Mouse (Mus musculus): ENCODE measurements around the gene Setmar.

Setmar gene

GRCm38 (mm10) chr6:108064918-108065526 lies at the start of gene Setmar:
TSS of gene Setmar (plus strand) at chr6:108065045.
- peak; percentile 91 for DNase-seq (ENCODE audit: extremely low read depth, insufficient read length, low spot score)

GRCm38 (mm10) chr6:108021646-108022045 lies 43.2 kb upstream of the Setmar start:
- no peak for DNase-seq (ENCODE audit: extremely low read depth, insufficient read length, low spot score)

GRCm38 (mm10) chr6:108055041-108055440 lies 9.8 kb upstream of the Setmar start:
- peak; percentile 14 for DNase-seq (ENCODE audit: extremely low read depth, insufficient read length, low spot score)

GRCm38 (mm10) chr6:108055946-108056345 lies 8.9 kb upstream of the Setmar start:
- DNase-seq (ENCODE audit: extremely low read depth, insufficient read length, low spot score) = no peak

- no peak for DNase-seq (ENCODE audit: extremely low read depth, insufficient read length, low spot score)
Observed at GRCm38 (mm10) chr6:108057353-108057752, 7.5 kb upstream of the Setmar start.

GRCm38 (mm10) chr6:108058066-108058465 lies 6.8 kb upstream of the Setmar start:
- no peak for DNase-seq (ENCODE audit: extremely low read depth, insufficient read length, low spot score)

- DNase-seq (ENCODE audit: extremely low read depth, insufficient read length, low spot score) = no peak
Observed at GRCm38 (mm10) chr6:108061121-108061520, 3.7 kb upstream of the Setmar start.

GRCm38 (mm10) chr6:108065583-108065982 lies 738 bp downstream of the Setmar start:
- DNase-seq (ENCODE audit: extremely low read depth, insufficient read length, low spot score) = no peak

- DNase-seq (ENCODE audit: extremely low read depth, insufficient read length, low spot score) = no peak
Observed at GRCm38 (mm10) chr6:108070947-108071346, 6.1 kb downstream of the Setmar start.

DNA sequence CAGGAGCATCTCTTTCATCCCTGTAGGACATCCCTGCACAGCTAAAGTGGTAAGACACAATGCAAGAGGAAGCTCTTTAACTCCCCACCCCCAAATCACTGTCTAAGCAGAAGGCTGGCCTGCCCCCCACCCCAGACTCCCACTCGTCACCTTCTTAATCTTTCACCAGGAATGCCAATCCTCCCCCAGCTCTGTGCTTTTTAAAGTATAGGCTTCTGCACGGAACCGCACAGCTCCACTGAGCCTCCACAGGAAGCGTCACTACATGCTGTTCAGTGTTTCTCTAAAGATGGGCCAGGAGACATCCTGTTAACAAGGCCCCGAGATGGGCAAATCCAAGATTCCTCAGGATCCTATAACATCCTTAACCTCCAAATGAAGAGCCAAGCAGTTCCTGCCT lies 8.2 kb downstream of the Setmar start:
- no peak for DNase-seq (ENCODE audit: extremely low read depth, insufficient read length, low spot score)

DNA sequence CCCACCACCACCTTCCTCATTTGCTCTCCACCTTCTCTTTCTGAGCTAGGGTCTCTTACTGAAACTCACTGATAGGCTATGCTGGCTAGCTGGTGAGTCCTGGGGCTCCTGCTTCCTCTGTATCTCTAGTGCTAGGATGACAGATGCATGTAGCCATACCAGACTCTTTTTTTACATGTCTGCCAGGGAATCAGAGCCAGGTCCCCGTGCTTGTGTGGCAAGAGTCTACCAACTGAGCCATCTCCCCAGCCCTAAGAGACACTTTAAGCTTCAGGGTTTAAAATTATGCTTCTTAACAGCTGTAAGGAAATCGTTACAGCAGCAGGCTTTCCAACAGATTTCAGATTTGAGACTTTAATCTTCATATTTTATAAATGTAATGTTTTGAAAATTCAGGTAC lies 9.1 kb downstream of the Setmar start:
- DNase-seq (ENCODE audit: extremely low read depth, insufficient read length, low spot score) = no peak

DNA sequence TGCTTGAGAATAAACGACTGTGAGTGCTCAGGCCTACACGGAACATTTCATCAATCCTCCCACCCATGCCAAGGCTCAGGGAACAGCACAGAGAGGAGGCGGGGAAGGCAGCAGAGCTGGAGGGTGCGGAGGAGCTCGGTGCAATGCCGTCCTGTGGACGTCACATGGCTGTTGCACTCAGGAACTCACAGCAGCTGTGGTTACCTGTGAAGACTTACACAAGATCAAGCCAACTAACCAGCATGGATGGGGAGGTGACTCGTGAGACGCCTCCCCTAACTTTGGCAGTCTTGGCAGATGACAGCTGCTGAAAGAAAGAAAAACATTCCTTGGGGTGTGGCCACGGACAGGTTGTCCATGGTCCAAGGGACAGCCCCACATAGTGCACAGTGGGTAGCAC lies 9.8 kb downstream of the Setmar start:
- DNase-seq (ENCODE audit: extremely low read depth, insufficient read length, low spot score) = peak; percentile 16

DNA sequence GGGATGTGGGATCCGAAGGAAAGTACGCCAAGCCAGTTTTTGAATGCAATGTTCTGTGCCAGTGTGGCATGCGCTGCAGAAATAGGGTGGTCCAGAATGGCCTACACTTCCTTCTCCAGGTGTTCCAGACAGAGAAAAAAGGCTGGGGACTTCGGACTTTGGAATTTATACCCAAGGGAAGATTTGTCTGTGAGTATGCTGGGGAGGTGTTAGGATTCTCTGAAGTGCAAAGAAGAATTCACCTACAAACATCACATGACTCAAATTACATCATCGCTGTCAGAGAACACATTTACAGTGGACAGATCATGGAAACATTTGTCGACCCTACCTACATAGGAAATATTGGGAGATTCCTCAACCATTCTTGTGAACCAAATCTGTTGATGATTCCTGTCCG lies 11.0 kb downstream of the Setmar start:
- no peak for DNase-seq (ENCODE audit: extremely low read depth, insufficient read length, low spot score)

- DNase-seq (ENCODE audit: extremely low read depth, insufficient read length, low spot score) = no peak
Observed at GRCm38 (mm10) chr6:108091296-108091695, 26.5 kb downstream of the Setmar start.

DNA sequence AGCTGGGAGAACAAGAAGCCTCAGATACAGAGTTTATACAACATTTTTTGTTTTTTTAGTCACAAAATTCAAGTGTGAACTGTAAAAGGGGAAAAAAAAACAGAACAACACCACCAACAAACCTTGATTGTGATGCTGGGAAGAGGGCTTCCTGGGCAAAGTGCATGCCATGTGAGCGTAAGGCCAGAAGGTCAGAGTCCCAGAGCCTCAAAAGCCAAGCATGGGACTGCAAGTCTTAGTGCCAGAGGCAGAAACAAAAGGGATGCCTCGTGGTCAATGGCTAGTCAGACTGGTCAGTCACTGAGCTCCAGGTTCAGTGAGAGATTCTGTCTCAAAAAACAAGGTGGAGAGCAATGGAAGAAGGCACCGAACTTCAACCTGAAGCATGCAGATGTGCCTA lies 27.8 kb downstream of the Setmar start:
- DNase-seq (ENCODE audit: extremely low read depth, insufficient read length, low spot score) = no peak

DNA sequence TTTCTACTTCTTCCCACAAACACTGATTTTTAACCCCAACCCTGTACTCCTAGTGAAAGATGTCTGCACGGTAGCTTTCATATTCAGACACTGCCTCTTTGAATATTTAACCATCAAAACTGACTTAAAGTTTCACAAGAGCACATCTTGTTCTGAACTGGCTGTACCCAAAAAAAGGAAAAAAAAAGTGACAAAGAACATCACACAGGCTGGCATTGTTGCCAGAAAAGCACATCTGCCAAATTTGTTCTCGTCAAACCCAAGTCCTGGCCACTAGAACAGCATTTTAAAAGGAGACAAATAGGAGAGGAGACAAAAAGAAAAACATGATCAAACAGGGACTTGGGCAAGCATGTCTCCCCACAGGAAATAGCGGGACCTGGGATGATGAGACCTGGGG lies 28.6 kb downstream of the Setmar start:
- DNase-seq (ENCODE audit: extremely low read depth, insufficient read length, low spot score) = no peak

DNA sequence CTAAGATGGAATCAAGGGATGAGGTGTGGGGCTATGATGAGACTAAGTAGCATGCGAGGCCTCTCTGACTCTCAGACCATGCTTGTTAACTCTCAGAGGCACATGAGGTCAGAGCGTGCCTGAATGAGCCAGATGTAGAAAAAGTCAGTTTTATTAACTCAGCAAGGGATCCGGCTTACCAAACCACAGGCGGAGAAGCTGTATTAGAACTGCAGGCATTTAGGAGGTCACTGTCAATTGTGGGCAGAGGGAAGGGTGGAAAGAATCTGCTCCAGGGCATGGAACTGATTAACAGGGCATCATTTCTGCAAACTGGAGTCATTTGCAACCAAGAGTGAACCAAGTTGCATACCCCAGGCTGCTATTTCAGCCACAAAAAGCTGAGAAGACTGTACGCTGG lies 30.6 kb downstream of the Setmar start:
- DNase-seq (ENCODE audit: extremely low read depth, insufficient read length, low spot score) = no peak

DNA sequence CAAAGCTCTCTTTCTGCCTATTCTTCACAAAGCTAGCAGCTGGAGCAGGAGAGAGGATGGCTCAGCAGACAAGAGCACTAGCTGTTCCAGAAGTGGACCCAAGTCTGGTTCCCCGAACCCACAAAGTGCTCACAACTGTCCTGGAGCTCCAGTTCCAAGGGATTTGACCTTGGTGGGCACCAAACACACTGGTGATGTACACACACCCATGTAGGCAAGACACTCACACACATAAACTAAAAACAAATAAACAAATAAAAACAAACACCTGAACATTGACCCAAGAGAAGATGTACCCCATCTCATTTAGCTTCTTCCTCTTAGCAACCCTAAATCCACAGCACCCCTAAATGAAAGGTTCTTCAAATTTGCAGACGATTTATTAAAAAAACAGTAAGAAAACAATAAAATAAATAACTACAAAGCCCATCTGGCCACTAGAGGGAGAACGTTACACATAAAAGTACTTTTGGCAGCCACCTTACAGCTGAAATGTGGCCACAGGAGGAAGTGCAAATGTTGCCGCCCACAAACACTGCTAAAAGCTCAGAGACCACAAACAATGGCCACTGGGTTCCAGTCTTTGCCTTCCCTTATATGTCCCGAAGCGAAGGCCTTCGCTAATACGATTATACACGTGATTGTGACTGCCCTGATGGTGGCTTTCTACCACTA lies 33.5 kb downstream of the Setmar start:
- DNase-seq (ENCODE audit: extremely low read depth, insufficient read length, low spot score) = peak; percentile 63

- DNase-seq (ENCODE audit: extremely low read depth, insufficient read length, low spot score) = no peak
Observed at GRCm38 (mm10) chr6:108098846-108099217, 34.0 kb downstream of the Setmar start.

DNA sequence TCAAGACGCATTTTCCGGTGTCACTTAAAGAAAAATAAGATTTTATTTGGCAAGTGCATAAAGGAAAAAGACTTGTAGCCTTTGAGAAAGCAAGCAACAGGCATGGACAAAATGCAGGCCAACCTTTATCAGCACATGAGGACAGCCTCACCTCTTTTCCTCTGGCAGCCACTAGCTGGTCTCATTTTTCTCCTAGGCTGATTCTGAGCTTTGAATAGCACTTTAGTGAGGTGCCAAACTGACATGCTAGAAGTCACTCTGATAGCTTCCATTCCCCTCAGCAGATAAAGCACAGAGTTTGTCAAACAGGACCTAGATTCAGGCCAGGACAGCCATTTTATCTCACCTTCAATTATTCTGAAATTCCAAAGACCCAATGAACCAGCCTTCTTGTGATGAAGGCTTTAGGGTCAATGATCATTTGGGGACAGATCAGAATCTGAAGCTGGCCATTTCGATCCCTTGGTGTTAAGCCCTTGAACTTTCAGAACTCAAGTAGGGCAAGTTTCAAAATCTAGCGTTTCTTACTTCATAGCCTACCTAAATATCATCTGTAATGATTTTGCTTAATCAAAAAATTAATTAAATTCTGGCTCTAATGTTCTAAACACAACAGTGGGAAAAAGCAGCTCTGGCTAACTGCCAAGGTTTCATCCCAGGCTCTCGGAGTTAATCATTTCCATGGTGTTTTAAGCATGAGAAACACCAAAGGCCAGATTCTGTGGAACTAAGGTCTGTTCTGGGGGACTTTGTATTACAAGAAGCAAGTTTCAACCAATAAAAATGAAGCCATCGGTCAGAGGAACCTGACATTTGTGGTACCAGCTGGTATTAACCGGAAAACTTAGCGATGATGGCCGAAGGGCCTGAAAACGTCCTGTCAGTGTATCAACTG lies 37.3 kb downstream of the Setmar start:
- no peak for DNase-seq (ENCODE audit: extremely low read depth, insufficient read length, low spot score)

GRCm38 (mm10) chr6:108107376-108107775 lies 42.5 kb downstream of the Setmar start:
- DNase-seq (ENCODE audit: extremely low read depth, insufficient read length, low spot score) = no peak

DNA sequence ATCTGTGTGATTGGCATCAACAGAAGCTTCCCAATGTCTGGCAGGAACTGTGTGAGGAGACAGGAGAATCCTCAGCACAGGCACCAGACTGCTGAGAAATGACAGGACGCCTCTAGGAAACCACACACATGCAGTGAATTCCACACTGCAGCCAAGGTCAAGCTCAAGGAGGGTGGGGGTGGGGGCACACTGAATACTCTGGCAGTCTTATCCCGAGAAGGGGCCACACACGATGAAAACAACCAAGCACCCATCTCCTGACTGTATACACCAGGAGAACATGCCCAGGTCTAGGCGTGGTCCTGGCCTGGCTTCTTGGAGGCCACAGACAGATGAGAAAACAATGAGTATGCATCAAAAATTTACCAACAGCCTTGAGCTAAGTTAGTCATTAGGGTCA lies 45.5 kb downstream of the Setmar start:
- DNase-seq (ENCODE audit: extremely low read depth, insufficient read length, low spot score) = no peak
